Mouse (Mus musculus): ENCODE measurements around the gene Atp6ap1l. TPM values are rescaled to one million over a fixed set of nuclear protein-coding genes. Genes with fewer than 3 reads are reported as not detected.
"Not testable (repeated sequence)": the region's sequence is repeated elsewhere in the genome, so short reads cannot be mapped to it uniquely, and the experiment has no call there.

Atp6ap1l gene
- 1.2 and 1.5 TPM in 2 replicates for polyA plus RNA-seq (2015; fragmentation: Nextera tagmentation; extraction: Ambion mirVana)

DNA sequence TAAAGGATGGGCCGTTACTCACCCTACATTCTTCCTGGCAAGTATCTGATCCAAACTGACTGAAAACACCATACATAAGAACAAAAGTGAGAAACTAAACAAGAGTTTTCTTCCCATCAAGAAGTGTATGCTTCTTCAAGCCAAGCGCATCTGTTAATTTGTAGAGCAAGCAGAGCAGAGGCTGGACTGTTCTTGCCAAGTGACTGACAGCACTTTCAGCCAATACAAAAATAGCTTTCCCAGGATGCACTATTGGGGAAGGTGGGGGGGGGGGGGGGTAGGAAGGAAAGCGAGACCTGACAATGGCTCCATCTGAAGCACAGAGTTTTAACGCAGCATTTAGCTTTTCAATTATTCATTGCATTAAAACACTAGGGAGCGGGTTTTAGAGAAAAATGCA is at the start of gene Atp6ap1l:
TSS of gene Atp6ap1l (minus strand) at position 180 of the 400 bp plus-strand sequence.
- Histone ChIP-seq H3K9ac (no peak within 1 kb of the TSS), H3K4me1 (replicated peaks) (no peaks in the 10 kb centered on the region), H3K27ac (replicated peaks) (no peak within 1 kb of the TSS), H3K36me3 (no peaks in the 10 kb centered on the region), H3K27me3 (no peaks in the 10 kb centered on the region), H3K4me2 (no peak within 1 kb of the TSS), H3K9me3 (no peaks in the 10 kb centered on the region), H3K4me3 (no peak within 1 kb of the TSS)
- 80% methylated on average over 5 of the region's 5 CpGs for WGBS
- ATAC-seq (ENCODE audit: low FRiP score, low read depth), result no peak

- H3K4me2 ChIP-seq, result no peak overlapping the region
- no peaks in the 10 kb centered on the region for H3K27me3 ChIP-seq
- WGBS, result 82% methylated on average over 5 of the region's 5 CpGs
- no peak overlapping the region for H3K27ac ChIP-seq (replicated peaks)
- no peaks in the 10 kb centered on the region for H3K9me3 ChIP-seq
- no peak overlapping the region for H3K4me3 ChIP-seq
- no peak for ATAC-seq (ENCODE audit: low FRiP score, low read depth)
- no peak overlapping the region for H3K9ac ChIP-seq
- no peaks in the 10 kb centered on the region for H3K36me3 ChIP-seq
- no peaks in the 10 kb centered on the region for H3K4me1 ChIP-seq (replicated peaks)
Measured at GRCm38 (mm10) chr13:90939600-90939999, 34.4 kb upstream of the Atp6ap1l start.

DNA sequence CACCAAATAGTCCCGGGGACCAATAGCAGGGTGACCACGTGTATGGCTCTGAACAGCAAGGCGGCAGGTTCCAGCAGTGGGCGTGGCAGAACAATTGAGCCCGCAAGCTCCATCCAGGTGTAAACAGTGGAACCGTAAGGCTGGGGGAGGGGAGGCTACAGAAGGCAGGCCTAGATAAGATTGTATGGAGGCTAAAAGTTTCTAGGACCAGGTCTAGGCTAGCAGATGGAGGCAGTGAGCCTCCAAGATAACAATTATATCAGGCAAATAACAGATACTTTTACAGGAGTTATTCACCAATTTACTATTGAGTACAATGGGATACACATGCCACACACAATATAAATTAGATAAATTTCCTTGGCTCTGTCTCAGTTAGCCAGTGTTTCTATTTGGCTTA is 34.0 kb upstream of the Atp6ap1l start:
- no peak overlapping the region for H3K27ac ChIP-seq (replicated peaks)
- H3K4me3 ChIP-seq, result no peak overlapping the region
- no peak overlapping the region for H3K4me2 ChIP-seq
- H3K4me1 ChIP-seq (replicated peaks), result no peaks in the 10 kb centered on the region
- ATAC-seq (ENCODE audit: low FRiP score, low read depth), result no peak
- H3K9me3 ChIP-seq, result no peaks in the 10 kb centered on the region
- WGBS, result 66% methylated on average over 6 of the region's 6 CpGs
- no peak overlapping the region for H3K9ac ChIP-seq
- no peaks in the 10 kb centered on the region for H3K36me3 ChIP-seq
- no peaks in the 10 kb centered on the region for H3K27me3 ChIP-seq

- Histone ChIP-seq H3K27ac (replicated peaks) (no peak overlapping the region), H3K9ac (no peak overlapping the region), H3K4me2 (no peak overlapping the region), H3K27me3 (no peaks in the 10 kb centered on the region), H3K4me1 (replicated peaks) (no peaks in the 10 kb centered on the region), H3K36me3 (no peaks in the 10 kb centered on the region), H3K9me3 (no peaks in the 10 kb centered on the region), H3K4me3 (no peak overlapping the region)
- ATAC-seq (ENCODE audit: low FRiP score, low read depth), result no peak
- 87% methylated on average over 7 of the region's 7 CpGs for WGBS
Measured at GRCm38 (mm10) chr13:90935852-90936251, 30.7 kb upstream of the Atp6ap1l start.

GRCm38 (mm10) chr13:90933256-90933655 is 28.1 kb upstream of the Atp6ap1l start:
- Histone ChIP-seq H3K27me3 (no peaks in the 10 kb centered on the region), H3K27ac (replicated peaks) (no peak overlapping the region), H3K36me3 (peaks cover 4% of the 10 kb centered on the region; the same call in 1 of the 2 replicates), H3K4me1 (replicated peaks) (no peaks in the 10 kb centered on the region), H3K9me3 (no peaks in the 10 kb centered on the region), H3K9ac (no peak overlapping the region), H3K4me2 (no peak overlapping the region), H3K4me3 (no peak overlapping the region)
- WGBS, result 58% methylated on average over 3 of the region's 3 CpGs
- no peak for ATAC-seq (ENCODE audit: low FRiP score, low read depth)

GRCm38 (mm10) chr13:90929847-90930246 is 24.7 kb upstream of the Atp6ap1l start:
- Histone ChIP-seq H3K27ac (replicated peaks) (no peak overlapping the region), H3K4me1 (replicated peaks) (no peaks in the 10 kb centered on the region), H3K36me3 (peaks cover 28% of the 10 kb centered on the region), H3K27me3 (no peaks in the 10 kb centered on the region), H3K9ac (no peak overlapping the region), H3K4me3 (no peak overlapping the region), H3K9me3 (no peaks in the 10 kb centered on the region), H3K4me2 (no peak overlapping the region)
- peak; percentile 65; the same call in 1 of the 2 replicates for ATAC-seq (ENCODE audit: low FRiP score, low read depth)
- 22% methylated on average over 5 of the region's 5 CpGs for WGBS

GRCm38 (mm10) chr13:90928266-90928665 is 23.1 kb upstream of the Atp6ap1l start:
- not testable (repeated sequence) for ATAC-seq (ENCODE audit: low FRiP score, low read depth); H3K9me3 ChIP-seq; H3K27ac ChIP-seq (replicated peaks); H3K27me3 ChIP-seq; H3K4me1 ChIP-seq (replicated peaks); H3K4me2 ChIP-seq; H3K9ac ChIP-seq; H3K4me3 ChIP-seq
- H3K36me3 ChIP-seq, result peaks cover 30% of the 10 kb centered on the region
- WGBS, result 92% methylated on average over 10 of the region's 10 CpGs

GRCm38 (mm10) chr13:90926938-90927633 is 21.9 kb upstream of the Atp6ap1l start:
- no peak for ATAC-seq (ENCODE audit: low FRiP score, low read depth)
- H3K4me1 ChIP-seq (replicated peaks), result peaks cover 8% of the 10 kb centered on the region
- H3K27me3 ChIP-seq, result no peaks in the 10 kb centered on the region
- no peaks in the 10 kb centered on the region for H3K9me3 ChIP-seq
- WGBS, result 78% methylated on average over 5 of the region's 5 CpGs
- no peak overlapping the region for H3K9ac ChIP-seq
- no peak overlapping the region for H3K27ac ChIP-seq (replicated peaks)
- peaks cover 30% of the 10 kb centered on the region for H3K36me3 ChIP-seq
- H3K4me3 ChIP-seq, result no peak overlapping the region
- H3K4me2 ChIP-seq, result no peak overlapping the region

DNA sequence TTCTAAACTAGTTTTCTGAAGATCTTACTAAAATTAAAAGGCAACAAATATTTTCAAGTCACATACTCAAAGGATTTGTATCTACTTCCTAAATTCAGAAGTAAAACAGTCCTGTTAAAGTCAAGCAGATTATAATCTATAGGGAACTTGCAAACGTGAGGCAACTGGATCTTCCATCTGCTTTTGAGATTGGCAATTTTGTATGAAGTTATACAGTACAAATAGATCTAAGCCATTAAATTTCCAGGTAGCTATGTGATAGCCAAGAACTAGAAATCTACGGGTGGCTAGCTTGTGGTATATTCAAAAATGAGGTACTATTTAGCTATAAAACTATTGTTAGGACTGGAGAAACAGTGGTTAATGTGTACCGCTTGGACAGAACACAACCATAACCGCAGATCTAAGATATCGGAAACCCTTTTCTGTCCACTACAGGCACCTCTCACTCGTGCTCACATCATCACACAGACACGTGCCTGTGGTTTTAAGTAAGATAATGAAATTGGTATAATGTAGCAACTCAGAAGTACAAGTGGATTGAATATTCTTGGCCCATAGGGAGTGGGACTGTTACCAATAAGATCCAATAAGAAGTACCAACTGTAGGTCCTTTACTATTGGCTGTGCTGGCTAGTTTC is 21.1 kb upstream of the Atp6ap1l start:
- H3K27ac ChIP-seq (replicated peaks), result no peak overlapping the region
- H3K9me3 ChIP-seq, result no peaks in the 10 kb centered on the region
- no peak overlapping the region for H3K9ac ChIP-seq
- peaks cover 8% of the 10 kb centered on the region for H3K4me1 ChIP-seq (replicated peaks)
- no peak overlapping the region for H3K4me2 ChIP-seq
- ATAC-seq (ENCODE audit: low FRiP score, low read depth), result no peak
- peaks cover 30% of the 10 kb centered on the region for H3K36me3 ChIP-seq
- H3K27me3 ChIP-seq, result no peaks in the 10 kb centered on the region
- H3K4me3 ChIP-seq, result no peak overlapping the region
- WGBS, result 87% methylated on average over 7 of the region's 7 CpGs

DNA sequence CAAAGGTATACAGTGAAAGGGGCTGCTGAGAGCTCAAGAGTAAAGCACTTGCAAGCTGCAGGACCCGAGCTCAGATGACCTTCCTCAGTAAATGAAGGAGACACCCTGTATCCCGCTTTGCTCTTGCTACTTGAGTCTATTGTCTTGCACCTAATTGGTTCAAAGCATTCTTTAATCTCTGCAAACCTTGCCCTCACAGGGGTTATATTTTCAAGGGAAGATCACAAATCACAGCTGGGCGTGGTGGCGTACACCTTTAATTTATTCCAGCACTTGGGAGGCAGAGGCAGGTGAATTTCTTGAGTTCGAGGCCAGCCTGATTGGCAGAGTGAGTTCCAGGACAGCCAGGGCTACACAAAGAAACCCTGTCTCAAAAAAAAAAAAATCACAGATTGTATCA is 20.0 kb upstream of the Atp6ap1l start:
- Histone ChIP-seq H3K4me1 (replicated peaks) (peaks cover 8% of the 10 kb centered on the region), H3K9me3 (no peaks in the 10 kb centered on the region), H3K4me3 (no peak overlapping the region), H3K36me3 (peaks cover 30% of the 10 kb centered on the region), H3K27ac (replicated peaks) (no peak overlapping the region), H3K27me3 (no peaks in the 10 kb centered on the region), H3K9ac (no peak overlapping the region), H3K4me2 (no peak overlapping the region)
- ATAC-seq (ENCODE audit: low FRiP score, low read depth), result no peak
- 91% methylated on average over 5 of the region's 5 CpGs for WGBS

GRCm38 (mm10) chr13:90924072-90924471 is 18.9 kb upstream of the Atp6ap1l start:
- WGBS, result 53% methylated on average over 9 of the region's 9 CpGs
- peak overlapping the region; percentile 95 for H3K9ac ChIP-seq
- H3K4me1 ChIP-seq (replicated peaks), result peaks cover 8% of the 10 kb centered on the region
- no peaks in the 10 kb centered on the region for H3K9me3 ChIP-seq
- peaks cover 30% of the 10 kb centered on the region for H3K36me3 ChIP-seq
- H3K4me2 ChIP-seq, result peak overlapping the region; percentile 73
- H3K27ac ChIP-seq (replicated peaks), result no peak overlapping the region
- no peak for ATAC-seq (ENCODE audit: low FRiP score, low read depth)
- no peaks in the 10 kb centered on the region for H3K27me3 ChIP-seq
- peak overlapping the region; percentile 90 for H3K4me3 ChIP-seq

- Histone ChIP-seq H3K27ac (replicated peaks) (peak overlapping the region; percentile 86), H3K4me2 (peak overlapping the region; percentile 73), H3K9ac (peak overlapping the region; percentile 95), H3K4me3 (peak overlapping the region; percentile 90), H3K36me3 (peaks cover 27% of the 10 kb centered on the region)
- H3K27me3 ChIP-seq; H3K4me1 ChIP-seq (replicated peaks); H3K9me3 ChIP-seq: not testable (repeated sequence)
- ATAC-seq (ENCODE audit: low FRiP score, low read depth), result 0 out of 2 replicates have a peak, but pooled peaks have one; percentile 0
- WGBS, result 2% methylated on average over 13 of the region's 13 CpGs
Measured at GRCm38 (mm10) chr13:90923617-90924016, 18.5 kb upstream of the Atp6ap1l start.

Measured in hindbrain, embryonic 15.5 days (tissue).